Mouse (Mus musculus) brain, adult 2 months (tissue): ENCODE measurements around the gene Olfr1339.
A peak's percentile ranks its signal among the peaks of the same experiment; 100 is the strongest.

Experiments
- DNase-seq: peaks from one replicate; pipeline ENCODE4 v3.0.0; 2011; ENCODE audit warnings: low read depth, low spot score

The Olfr1339 gene

DNA sequence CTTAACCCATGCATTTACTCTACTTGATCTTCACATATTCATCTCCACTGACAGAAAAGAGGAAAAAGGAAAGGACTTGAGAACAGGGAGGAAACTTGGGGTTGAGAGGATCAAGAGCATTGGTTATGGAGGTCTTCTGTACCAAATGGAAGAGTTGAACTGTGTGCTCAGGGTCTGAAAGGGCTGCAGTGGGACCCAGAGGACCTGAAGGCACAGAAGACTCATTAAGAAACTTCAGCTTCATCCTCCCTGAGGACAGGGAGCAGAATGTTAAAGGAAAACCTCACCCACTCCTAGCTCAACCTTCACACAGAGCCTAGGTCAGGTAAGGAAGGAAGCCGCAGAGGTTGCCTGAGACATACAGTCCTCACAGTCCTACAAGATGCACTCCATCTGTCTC, at the start of gene Olfr1339:
Gene Olfr1339, plus strand, starts transcription at position 301 of the 400 bp plus-strand sequence.
- DNase-seq: no peak

DNA sequence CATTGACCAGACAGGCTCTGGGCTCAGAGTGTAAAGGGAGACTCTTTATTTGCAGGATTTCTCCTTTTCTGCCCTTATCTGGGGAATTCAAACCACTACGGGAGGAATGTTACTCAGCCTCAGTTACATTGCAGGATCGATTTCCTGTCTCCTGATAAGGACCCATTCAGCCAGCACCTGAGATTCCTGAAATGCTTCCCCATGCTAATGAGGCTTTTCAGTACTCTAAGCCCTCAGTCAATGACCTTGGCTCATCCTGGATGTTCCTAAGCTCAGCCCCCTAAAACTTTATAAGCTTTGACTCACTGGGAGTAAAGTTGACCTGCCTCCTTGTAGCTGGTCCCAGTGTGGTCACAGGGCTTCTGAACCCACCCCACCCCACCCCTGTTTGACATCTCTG, 44.9 kb upstream of the Olfr1339 start:
- DNase-seq: no peak

DNA sequence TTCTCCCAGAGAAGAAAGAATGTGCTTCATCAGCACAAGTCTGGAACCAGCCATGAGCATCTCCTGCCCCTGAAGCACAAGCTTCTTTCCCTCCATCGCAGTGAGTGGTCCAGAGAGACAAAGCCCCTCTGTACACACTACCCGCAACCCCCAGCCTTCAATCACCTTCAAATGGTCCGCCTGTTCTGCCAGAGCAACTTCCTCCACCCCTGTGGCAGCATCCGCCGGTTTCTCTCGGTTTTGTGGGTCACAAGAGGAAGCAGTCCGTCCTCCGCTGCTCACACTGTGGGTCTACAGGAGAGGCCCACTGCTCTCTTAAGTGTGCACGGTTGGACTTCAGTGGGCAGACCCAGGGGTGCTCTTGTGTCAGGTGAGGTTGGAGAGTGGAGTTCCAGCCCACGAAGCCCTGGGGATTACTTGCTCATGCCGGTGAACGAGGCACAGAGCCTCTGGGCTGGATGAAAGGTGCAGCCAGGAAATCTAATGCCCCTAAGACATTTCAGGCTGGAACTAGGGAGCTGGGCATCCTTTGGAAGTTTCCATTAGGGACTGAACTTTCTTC, 39.5 kb upstream of the Olfr1339 start, which contains the start of gene Olfr1342:
Gene Olfr1342, minus strand, starts transcription at position 345 of the 562 bp plus-strand sequence.
- no peak for DNase-seq

DNA sequence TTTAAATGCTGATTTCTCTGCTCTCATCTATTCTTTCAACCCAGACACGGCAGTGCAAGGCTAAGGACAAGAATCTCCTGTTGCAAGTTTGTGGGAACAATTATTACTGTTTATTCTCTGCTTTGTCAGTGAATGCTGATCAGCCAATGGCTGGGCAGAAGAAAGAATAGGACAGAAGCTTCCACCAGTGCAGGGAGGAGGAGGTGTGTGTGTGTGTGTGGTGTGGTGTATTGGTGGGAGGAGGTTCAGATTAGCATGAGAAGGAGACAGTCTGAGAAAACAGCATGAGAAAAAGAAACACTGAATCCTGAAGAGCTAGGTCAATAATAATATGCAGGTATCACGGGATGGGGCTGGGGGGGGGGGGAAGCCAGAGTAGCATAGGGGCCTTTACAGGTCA, 38.2 kb upstream of the Olfr1339 start:
- DNase-seq: peak; percentile 29

DNA sequence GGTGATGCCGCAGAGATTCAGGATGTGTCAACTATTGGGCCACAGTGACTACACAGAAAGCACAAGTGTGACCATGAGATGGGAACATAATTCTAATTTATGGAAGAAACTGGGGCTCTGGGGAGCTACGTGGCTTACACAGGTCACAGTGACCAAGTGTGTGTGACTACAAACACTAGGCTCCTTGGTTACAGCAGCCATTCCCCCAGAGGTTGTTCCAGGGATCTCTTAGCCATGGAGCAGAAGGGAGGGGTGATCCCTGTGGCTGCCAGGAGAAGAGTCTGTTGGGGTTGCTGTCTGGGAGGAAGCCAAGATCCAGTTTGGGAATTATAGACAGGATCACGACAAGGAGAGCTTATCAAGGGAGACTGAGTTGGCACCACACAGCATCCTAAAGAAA, 28.8 kb upstream of the Olfr1339 start, which contains the start of gene Olfr1341:
Gene Olfr1341, plus strand, starts transcription at position 301 of the 400 bp plus-strand sequence.
- no peak for DNase-seq

DNA sequence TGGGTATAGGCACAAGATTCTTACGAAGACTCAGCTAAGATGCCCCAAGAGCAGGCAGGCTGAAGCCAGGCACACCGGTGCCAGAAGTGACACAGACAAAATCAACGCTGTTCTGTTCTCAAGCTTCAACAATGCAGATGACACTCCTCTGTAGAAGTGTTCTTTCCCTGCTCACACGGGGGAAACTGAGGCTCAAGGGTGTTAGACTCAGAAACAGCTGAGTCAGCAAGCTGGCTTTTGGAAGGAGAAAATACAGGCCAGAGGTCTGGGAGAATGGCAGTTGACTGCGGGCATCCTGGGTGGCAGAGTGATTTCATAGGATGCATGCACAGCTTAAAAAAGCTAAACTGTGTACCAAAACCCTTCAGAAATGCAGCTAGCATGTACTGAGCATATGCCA, 23.9 kb upstream of the Olfr1339 start:
- no peak for DNase-seq

DNA sequence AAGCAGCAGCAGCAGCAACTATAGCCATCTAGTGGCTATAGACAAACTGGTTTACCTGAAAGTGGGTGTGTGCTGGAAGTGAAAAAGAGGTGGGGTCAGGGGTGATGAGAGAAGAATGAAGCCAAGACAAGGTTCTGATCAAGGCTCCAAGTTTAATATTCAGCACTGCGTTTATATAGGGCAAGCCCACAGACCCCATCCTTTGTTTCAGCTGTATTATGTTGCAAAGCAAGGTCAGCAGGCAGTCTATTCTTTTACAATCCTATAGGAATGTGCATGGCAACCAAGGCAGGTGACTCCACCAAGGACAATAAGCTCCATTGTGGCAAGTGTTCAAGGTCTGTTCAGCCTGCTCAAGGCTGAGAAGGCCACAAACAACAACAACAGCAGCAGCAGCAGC, 20.3 kb upstream of the Olfr1339 start:
- no peak for DNase-seq

DNA sequence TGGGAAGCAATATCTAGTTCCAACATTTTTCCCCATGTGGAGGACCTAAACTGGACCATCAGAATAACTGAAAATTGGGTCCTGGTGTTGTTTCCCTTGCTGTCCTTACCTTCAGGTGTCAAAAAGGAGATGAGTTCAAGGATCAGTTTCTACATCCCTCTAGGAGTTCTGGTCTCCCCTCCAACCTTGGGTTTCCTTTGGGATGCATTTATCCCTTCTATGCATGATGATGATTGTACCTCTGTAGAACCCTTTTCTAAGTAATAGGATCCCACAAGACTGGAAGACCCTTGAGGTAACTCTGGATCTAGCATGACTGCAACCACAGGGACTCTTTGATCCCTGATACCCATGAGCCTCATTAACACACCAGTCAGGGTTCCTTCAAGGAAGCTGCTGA, 12.1 kb upstream of the Olfr1339 start, which contains the start of gene Olfr1340:
Gene Olfr1340, plus strand, starts transcription at position 301 of the 400 bp plus-strand sequence.
- no peak for DNase-seq

DNA sequence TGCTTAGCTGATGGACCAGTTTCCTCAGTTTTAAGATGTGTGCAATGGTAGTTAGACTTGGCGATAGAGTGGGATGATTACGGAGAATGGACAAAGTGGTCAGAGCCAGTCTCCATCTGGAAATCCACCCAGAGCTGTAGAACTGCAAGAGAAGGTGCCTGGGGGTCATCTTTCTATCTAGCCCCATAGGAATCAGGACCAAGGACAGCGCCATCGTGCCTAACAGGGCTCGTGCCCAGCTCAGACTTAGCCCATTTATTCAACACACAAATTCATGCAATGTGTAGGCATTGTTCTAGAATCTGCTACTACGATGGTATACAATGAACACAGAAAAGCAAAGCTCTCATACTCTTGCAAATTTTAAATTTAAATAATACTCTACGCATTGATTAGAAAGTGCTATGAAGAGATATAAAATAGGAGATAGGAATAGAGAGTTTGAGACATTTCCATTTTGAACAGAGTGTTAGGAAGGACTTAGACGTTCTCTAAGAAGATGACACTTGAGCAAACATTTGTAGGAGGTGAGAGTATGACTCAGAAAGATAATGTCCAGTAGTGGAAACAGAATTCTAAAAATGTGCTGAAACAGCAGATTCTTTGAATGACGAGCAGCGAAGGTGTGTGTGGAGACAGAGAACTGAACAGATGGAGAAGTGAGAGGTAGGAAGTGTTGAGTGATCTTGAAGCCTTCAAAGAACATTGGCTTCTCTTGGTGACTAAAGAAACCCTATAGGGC, 10.1 kb upstream of the Olfr1339 start:
- DNase-seq: peak; percentile 53

DNA sequence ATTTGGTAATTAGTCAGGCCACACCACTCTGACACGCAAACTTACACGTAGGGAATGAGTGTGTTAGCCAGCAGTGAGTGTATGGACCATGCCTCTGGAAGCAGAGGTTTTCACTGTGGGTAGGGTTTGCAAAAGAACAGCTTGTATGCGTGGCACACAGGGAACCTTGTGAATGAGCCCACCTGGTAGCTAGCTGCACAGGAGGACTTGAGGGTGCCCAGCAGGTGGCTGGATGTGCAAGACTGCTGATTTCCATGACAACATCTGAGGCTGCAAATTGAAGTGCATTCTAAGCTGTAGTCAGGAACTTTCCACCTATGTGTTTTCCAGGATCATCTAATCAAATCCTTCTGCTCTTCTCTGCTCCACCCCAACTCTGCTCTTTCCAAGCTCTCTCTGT, 7.6 kb downstream of the Olfr1339 start:
- DNase-seq: peak; percentile 7

DNA sequence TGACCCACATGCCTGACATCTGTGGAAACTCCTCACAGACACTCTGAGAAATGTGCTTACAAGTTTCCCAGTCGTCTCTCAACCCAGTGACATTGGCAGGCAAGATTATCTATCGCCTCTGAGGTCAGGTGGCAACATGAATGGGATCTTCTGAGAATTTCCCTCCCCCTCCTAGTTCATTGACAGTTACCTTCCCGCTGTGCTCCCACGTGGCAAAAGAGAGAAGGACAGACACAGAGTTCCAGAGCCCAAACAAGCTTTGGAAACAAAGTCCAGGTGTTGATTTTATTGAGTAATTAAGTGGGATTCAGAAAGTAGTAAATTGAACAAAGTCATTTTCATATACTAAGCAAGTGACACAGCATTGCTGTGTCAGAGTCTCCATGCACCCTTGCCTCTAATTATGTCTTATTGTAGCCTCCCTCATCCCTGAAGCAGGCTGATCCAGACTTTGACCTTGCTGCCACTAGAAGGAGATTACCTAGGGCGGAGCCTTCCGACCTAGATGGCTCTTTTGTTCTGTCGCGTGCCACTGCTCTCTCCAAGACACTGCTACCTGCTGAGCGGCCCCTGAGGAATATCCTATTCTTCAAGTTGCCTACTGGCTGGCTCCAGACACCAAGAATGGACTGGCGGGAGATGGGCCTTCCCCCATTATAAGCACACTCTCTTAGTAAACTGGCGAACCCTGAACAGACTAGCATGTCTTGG, 9.2 kb downstream of the Olfr1339 start:
- no peak for DNase-seq

DNA sequence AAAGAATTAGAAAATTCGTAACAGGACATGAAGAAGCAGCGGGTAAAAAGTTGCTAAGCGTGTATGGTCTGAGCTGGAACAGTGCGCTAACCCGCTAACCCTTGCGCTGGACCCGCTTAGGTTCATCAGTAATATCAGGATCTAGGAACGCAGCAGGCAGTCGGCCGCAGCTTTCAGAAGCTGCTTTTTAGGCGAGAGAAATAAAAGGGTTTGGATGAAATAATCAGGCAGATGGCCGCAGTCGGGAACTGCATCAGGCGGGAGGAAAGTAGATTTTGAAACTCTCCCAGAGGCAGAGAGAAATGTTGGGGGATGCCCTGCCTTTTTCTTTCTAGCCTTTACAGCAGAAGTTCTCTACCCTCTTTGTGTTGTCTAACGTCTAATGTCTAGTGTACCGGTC, 9.9 kb downstream of the Olfr1339 start:
- DNase-seq: peak; percentile 13

DNA sequence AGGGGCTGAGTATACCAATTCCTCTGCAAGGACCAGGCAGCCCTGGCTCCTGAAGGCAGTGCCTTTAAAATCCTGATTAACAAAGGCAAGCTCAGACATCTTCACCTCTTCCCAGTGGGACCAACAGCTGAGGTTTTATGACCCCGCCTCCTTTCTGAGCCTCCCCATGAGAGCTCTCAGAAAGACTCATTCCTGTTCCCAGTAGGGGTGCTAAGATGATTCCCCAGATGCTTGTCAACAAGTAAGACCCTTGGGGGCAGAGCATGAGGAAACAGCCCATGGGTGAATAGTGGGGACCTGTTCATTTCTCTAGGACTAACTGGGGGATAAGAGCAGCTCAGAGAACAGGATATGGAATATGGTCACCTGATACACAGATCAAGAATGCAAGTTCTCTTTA, 26.7 kb downstream of the Olfr1339 start, which contains the start of gene Olfr1338:
Gene Olfr1338, minus strand, starts transcription at position 101 of the 400 bp plus-strand sequence.
- no peak for DNase-seq

DNA sequence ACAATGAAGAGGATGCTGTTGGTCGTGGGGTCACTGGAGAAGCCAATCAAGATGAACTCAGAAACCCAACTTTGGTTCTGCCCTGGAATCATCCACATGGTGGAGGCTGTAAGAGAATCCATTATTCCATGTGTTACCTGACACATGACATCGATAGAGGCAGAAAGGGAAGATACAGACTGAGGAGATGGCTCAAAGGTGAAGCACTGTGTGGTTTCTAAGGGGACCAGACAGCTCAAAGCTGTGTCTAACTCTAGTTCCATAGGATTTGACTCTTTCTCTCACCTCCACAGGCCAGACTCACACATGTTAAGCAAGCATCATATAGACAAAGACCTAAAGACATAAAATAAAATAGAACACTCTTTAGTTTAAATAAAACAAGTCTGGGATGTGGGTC, 50.5 kb downstream of the Olfr1339 start, which contains the start of gene Olfr1337:
Gene Olfr1337, minus strand, starts transcription at position 101 of the 400 bp plus-strand sequence.
- no peak for DNase-seq
